Mouse (Mus musculus): ENCODE results near the gene Rrp9. TPM values are rescaled to one million over a fixed set of nuclear protein-coding genes. Genes with fewer than 3 reads are reported as not detected.

The Rrp9 gene
- total RNA-seq, 1 experiment from 2014 or later = 27.8 TPM

GRCm38 (mm10) chr9:106454888-106455681 lies 20.7 kb upstream of the Rrp9 start:
- no peak for ATAC-seq (ENCODE audit: extremely low read depth, insufficient number of reproducible peaks, low FRiP score, poor library complexity, severe bottlenecking)

DNA sequence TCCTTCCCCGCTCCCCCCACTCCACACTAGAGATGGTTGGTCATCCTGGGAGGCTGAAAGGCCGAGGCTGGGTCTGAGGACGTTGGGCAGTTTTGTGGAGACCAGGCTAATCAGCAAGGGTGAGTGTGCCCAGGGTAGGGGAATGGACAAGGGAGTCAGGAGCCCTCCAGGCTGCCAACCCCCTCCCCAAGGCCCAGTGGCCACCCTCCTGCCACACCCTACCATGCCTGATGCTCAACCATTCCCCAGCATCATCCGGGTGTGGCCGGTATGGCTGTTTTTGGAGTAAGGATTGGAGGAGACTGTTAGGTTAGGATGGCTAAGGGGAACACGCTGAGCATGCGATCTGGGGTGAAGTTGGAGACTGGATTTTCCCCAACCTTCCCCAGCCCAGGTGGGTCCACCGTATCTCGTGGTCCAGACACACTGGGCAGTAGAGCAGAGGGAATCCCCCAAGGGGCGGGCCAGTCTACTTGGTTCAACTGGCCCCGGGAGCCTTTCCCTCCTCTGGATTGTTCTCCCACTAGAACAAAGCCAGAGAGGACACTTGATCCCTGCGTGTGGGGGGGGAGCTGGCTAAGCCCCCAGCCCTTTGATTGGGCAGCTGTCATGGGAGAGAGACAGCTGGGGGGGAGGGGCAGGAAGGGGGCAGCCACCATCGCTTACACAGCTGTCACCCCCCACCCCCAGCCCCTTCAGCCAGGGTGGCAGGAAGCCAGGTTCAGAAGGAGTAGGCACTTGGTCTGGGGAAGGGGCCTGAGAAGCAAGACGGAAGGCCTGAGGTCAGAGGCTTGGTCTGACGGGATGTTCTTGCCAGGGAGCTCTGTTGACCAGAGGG lies 19.2 kb upstream of the Rrp9 start:
- no peak for ATAC-seq (ENCODE audit: extremely low read depth, insufficient number of reproducible peaks, low FRiP score, poor library complexity, severe bottlenecking)

- no peak for ATAC-seq (ENCODE audit: extremely low read depth, insufficient number of reproducible peaks, low FRiP score, poor library complexity, severe bottlenecking)
These were observed 18.6 kb upstream of the Rrp9 start for GRCm38 (mm10) chr9:106457163-106457559.

DNA sequence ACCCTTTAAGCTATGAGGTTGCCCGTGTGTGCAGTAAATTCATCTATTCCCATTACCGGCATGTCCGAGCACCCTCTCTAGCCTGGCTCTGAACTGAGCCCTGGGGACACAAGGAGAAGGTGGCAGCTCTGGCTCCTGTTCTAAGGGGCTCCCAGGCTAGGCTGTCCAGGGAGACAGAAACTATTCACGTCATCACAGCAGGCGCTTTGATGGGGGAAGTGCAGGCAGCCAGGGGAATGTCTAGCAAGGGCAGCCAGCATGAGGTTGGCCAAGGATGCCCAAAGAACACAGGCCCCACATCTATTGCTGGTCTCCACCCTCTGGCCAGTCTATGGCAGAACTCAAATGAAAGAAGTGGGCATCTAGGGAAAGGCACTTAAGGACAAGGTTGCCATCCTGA lies 17.8 kb upstream of the Rrp9 start:
- ATAC-seq (ENCODE audit: extremely low read depth, insufficient number of reproducible peaks, low FRiP score, poor library complexity, severe bottlenecking) = no peak

GRCm38 (mm10) chr9:106459946-106460345 lies 15.8 kb upstream of the Rrp9 start:
- ATAC-seq (ENCODE audit: extremely low read depth, insufficient number of reproducible peaks, low FRiP score, poor library complexity, severe bottlenecking) = no peak

DNA sequence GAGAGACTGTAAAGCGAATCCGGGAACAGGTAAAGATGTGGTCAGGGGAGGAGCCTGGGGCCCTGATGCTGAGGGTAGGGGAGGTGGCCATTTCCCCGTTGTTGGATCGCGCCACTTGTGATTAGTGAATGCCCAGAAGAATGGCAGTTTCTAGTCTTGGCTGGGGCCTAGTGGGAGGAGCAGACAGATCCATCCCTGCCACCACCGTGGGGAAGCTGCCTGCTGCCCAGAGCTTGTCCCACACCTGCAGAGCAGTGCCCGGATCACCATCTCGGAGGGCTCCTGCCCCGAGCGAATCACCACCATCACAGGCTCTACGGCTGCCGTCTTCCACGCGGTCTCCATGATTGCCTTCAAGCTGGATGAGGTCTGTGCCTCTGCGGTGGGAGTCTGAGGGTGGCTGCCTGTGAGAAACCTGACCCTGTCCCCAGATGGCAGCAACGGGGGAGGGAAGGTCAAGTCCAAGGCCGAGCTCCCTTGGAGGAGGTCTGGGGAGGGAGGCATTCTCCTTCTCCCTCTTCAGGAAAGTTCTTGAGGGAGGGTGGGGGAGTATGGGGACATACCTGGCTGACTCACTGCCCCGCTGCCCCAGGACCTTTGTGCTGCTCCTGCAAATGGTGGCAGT lies 15.2 kb upstream of the Rrp9 start:
- ATAC-seq (ENCODE audit: extremely low read depth, insufficient number of reproducible peaks, low FRiP score, poor library complexity, severe bottlenecking) = no peak

DNA sequence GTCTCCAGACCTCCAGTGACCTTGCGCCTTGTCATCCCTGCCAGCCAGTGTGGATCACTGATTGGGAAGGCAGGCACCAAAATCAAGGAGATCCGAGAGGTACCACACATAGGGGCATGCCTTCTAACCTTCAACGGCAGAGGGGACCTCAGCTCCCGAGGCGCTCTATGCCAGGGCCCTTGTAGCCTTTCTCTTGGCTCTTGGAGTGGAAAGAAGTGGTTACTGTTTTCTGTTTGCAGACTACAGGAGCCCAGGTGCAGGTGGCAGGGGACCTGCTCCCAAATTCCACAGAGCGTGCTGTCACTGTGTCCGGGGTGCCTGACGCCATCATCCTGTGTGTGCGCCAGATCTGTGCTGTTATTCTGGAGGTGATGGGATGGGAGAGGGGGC lies 14.7 kb upstream of the Rrp9 start:
- ATAC-seq (ENCODE audit: extremely low read depth, insufficient number of reproducible peaks, low FRiP score, poor library complexity, severe bottlenecking) = no peak

- no peak for ATAC-seq (ENCODE audit: extremely low read depth, insufficient number of reproducible peaks, low FRiP score, poor library complexity, severe bottlenecking)
These were observed 13.9 kb upstream of the Rrp9 start for GRCm38 (mm10) chr9:106461641-106462429.

- ATAC-seq (ENCODE audit: extremely low read depth, insufficient number of reproducible peaks, low FRiP score, poor library complexity, severe bottlenecking) = no peak
These were observed 13.3 kb upstream of the Rrp9 start for GRCm38 (mm10) chr9:106462430-106462800.

- ATAC-seq (ENCODE audit: extremely low read depth, insufficient number of reproducible peaks, low FRiP score, poor library complexity, severe bottlenecking) = no peak
These were observed 12.4 kb upstream of the Rrp9 start for GRCm38 (mm10) chr9:106463122-106464063.

DNA sequence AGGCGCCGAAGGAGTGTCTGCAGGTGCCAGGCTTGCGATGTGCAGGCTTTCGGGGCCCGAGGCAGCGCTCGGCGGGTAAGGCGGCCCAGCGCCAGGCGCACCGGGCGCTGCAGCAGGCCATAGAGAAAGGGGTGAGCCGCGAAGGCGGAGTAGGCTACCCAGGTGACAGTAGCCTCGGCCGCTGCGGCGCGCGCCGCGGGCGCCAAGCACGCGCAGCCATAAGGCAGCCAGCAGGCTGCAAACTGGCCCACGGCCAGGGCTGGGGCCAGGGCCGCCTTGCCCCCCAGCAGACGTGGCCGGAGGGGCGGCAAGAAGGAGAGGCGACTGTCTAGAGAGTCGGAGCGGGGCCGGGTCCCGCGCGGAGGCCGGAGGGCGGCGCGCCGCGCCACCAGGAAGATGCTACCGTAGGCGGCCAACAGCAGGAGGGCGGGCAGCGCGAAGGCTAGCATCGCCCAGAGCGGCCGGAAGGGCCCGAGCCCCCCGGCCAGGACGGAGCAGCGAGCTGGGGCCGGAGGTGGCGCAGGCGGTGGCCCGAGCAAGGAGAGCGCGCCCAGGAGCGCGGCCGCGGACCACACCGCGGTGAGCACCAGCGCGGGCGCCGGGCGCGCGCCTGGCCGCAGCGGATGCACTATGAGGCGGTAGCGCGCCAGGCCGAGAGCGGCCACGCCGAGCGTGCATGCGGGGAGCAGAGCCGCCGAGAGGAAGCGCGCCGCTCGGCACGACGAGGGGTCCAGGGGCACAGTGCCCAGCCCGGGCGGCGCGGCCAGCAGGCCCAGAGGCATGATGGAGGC lies 10.8 kb upstream of the Rrp9 start:
- no peak for ATAC-seq (ENCODE audit: extremely low read depth, insufficient number of reproducible peaks, low FRiP score, poor library complexity, severe bottlenecking)

- no peak for ATAC-seq (ENCODE audit: extremely low read depth, insufficient number of reproducible peaks, low FRiP score, poor library complexity, severe bottlenecking)
These were observed 10.1 kb upstream of the Rrp9 start, which contains the start of gene Gpr62 for GRCm38 (mm10) chr9:106465571-106466200. Gene Gpr62 (minus strand): TSS chr9:106465938.

DNA sequence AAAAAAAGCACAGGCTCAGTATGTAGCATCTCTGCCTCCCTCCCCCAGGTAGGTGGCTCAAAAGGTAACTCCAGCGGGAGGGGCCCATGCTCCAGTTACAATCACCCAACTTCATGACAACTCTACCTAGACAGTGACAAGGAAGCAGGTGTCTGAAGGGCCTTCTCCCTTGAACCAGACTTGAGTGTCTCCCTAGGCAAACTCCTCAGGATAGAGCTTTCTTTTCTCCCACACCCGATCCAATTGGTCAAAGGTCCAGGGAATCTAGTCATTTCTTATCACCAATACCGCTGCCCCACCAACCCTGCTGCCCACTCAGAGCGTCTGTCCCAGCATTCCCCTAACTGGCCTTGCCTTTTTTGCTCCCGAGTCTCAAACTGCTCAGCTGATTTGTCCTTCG lies 9.0 kb upstream of the Rrp9 start:
- no peak for ATAC-seq (ENCODE audit: extremely low read depth, insufficient number of reproducible peaks, low FRiP score, poor library complexity, severe bottlenecking)

- ATAC-seq (ENCODE audit: extremely low read depth, insufficient number of reproducible peaks, low FRiP score, poor library complexity, severe bottlenecking) = no peak
These were observed 8.0 kb upstream of the Rrp9 start for GRCm38 (mm10) chr9:106467746-106468145.

DNA sequence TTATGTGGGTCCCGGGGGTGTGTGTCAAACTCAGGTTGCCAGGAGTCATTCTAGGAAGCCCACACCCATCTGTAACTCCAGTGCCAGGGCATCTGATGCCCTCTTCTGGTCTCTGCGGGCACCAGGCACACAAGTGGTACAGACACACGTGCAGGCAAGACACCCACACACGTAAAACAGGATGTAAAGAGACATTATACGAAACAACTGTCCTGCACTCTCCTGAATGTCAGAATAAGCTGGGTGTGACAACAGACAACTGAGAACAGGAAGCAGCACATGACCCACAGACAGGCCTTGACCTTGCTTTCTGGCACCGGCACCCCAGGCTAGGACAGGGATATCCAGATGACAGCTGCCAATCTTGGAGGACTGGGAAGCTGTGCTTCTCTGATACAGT lies 6.4 kb upstream of the Rrp9 start:
- no peak for ATAC-seq (ENCODE audit: extremely low read depth, insufficient number of reproducible peaks, low FRiP score, poor library complexity, severe bottlenecking)

DNA sequence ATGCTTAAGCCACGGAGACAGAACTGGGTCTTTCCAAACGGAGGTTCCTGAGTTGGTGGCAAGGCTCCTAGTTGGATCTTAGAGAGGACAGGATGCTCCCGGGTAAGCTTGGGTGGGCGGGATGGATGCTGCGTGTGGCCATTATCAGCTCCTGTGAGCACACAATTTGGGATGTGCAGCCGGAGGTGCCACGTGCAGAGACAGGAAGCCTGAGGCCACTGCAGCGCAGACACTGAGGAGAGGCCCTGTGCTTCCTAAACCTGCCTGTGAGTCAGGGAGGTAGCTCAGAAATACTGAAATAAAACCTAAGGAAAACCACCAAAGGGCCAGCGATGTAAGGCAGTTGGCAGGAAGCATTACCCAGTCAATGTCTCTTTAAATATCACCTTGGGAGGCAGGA lies 6.0 kb upstream of the Rrp9 start:
- ATAC-seq (ENCODE audit: extremely low read depth, insufficient number of reproducible peaks, low FRiP score, poor library complexity, severe bottlenecking) = no peak
